Mouse (Mus musculus) ES-E14 (cell line): ENCODE data around the gene Mgat1. TPM values are rescaled to one million over a fixed set of nuclear protein-coding genes. Genes with fewer than 3 reads are reported as not detected.

Experiments used
- DNase-seq: peaks from one replicate; pipeline ENCODE4 v3.0.0-alpha.2; 2013; ENCODE audit warnings: low read depth, low spot score
- H3K27ac ChIP-seq: 2 replicates; pipeline ENCODE4 v1.5.1; 2012; ENCODE audit warnings: low read depth, mild to moderate bottlenecking, low read length, moderate library complexity, mixed read lengths; ENCODE audit not compliant: poor library complexity, insufficient read depth, severe bottlenecking
- H3K36me3 ChIP-seq: 2 replicates; pipeline ENCODE4 v1.6.1; 2012; ENCODE audit warnings: mild to moderate bottlenecking, low read length, moderate library complexity, mixed read lengths; ENCODE audit not compliant: control insufficient read depth, poor library complexity, insufficient read depth, severe bottlenecking
- H3K4me1 ChIP-seq, 2 experiments: fragments of 150-350 bp in 1 of 2; sonication (generic) in 1 of 2; 2 replicates each; pipeline ENCODE4 v1.6.1; 2012; ENCODE audit warnings: low read length in 2 of 2, mild to moderate bottlenecking in 1 of 2, mixed read lengths in 1 of 2; ENCODE audit not compliant: control insufficient read depth in 2 of 2, insufficient read depth in 2 of 2, poor library complexity in 1 of 2
- H3K4me3 ChIP-seq, 2 experiments: fragments of 150-350 bp in 1 of 2; sonication (generic) in 1 of 2; 2 replicates each; pipeline ENCODE4 v1.5.1; 2012; ENCODE audit warnings: low read length in 2 of 2, low read depth in 1 of 2, mild to moderate bottlenecking in 1 of 2, mixed read lengths in 1 of 2; ENCODE audit not compliant: insufficient read depth in 1 of 2, poor library complexity in 1 of 2, severe bottlenecking in 1 of 2
- H3K9ac ChIP-seq: 2 replicates; pipeline ENCODE4 v1.6.1; 2012; ENCODE audit warnings: low read depth, mild to moderate bottlenecking, low read length, mixed read lengths; ENCODE audit not compliant: poor library complexity, insufficient read depth, severe bottlenecking
- H3K9me3 ChIP-seq: fragments of 150-350 bp; sonication (generic); 2 replicates; pipeline ENCODE4 v1.6.1; 2012; ENCODE audit warnings: low read depth, mild to moderate bottlenecking, low read length; ENCODE audit not compliant: control insufficient read depth, insufficient read depth
- CHD2 ChIP-seq: IDR thresholded peaks from 2 replicates; pipeline ENCODE4 v1.6.1; 2014; ENCODE audit warnings: mild to moderate bottlenecking, low read depth, low read length, inconsistent platforms
- HCFC1 ChIP-seq: IDR thresholded peaks from 2 replicates; pipeline ENCODE4 v1.6.1; 2012; ENCODE audit warnings: low read length, inconsistent platforms, borderline replicate concordance; ENCODE audit not compliant: insufficient read depth
- MAFK ChIP-seq: IDR thresholded peaks from 2 replicates; pipeline ENCODE4 v1.6.1; 2014; ENCODE audit warnings: mild to moderate bottlenecking, low read depth, low read length, inconsistent platforms; ENCODE audit not compliant: insufficient read depth
- ZC3H11A ChIP-seq: IDR thresholded peaks from 2 replicates; pipeline ENCODE4 v1.6.1; 2012; ENCODE audit warnings: low read depth, mild to moderate bottlenecking, inconsistent platforms, low read length, borderline replicate concordance
- ZNF384 ChIP-seq: IDR thresholded peaks from 2 replicates; pipeline ENCODE4 v1.6.1; 2012; ENCODE audit warnings: low read depth, low read length, inconsistent platforms
- in situ Hi-C, 2 experiments: fragments of 600-800 bp; cut with MboI; formaldehyde crosslinking; loops; one replicate each; pipeline ENCODE4 v1.15.1; 2025; ENCODE audit warnings: low sequenced_read_pairs in 2 of 2, inconsistent platforms in 1 of 2; ENCODE audit not compliant: unreplicated experiment in 2 of 2
- total RNA-seq: library from RNA; depleted of rRNA; stranded (reverse); fragments of 300-350 nt; gene quantifications from 2 replicates; pipeline ENCODE4 v1.2.3, GENCODE M21; 2012

The Mgat1 gene
- total RNA-seq, 1 experiment = 43.1 TPM

GRCm38 (mm10) chr11:49246523-49246922, 2.5 kb downstream of the Mgat1 start:
- no peak overlapping the region for H3K27ac ChIP-seq
- no peak overlapping the region for H3K9ac ChIP-seq
- no peak overlapping the region for H3K4me3 ChIP-seq
- H3K36me3 ChIP-seq = no peaks in the 10 kb centered on the region
- H3K4me1 ChIP-seq = peaks cover 4 to 11% of the 10 kb centered on the region in 2 experiments
- TF ChIP-seq ZNF384 (no peak), MAFK (no peak), ZC3H11A (no peak), CHD2 (no peak), HCFC1 (no peak)
- no peak for DNase-seq
- H3K9me3 ChIP-seq = no peaks in the 10 kb centered on the region
- in situ Hi-C loops = no loop called here

- no peak for DNase-seq
- Histone ChIP-seq H3K4me3 (no peak overlapping the region), H3K36me3 (no peaks in the 10 kb centered on the region), H3K9me3 (no peaks in the 10 kb centered on the region), H3K9ac (no peak overlapping the region), H3K4me1 (peaks cover 4 to 11% of the 10 kb centered on the region in 2 experiments), H3K27ac (no peak overlapping the region)
- TF ChIP-seq ZNF384 = no peak
- no peak for TF ChIP-seq ZC3H11A
- no peak for TF ChIP-seq CHD2
- no peak for TF ChIP-seq MAFK
- no peak for TF ChIP-seq HCFC1
- in situ Hi-C loops = no loop called here
Observed at GRCm38 (mm10) chr11:49247255-49247654, 3.3 kb downstream of the Mgat1 start.

- no peak for DNase-seq
Observed at GRCm38 (mm10) chr11:49248226-49248973, 4.4 kb downstream of the Mgat1 start.

GRCm38 (mm10) chr11:49248974-49249700, 5.1 kb downstream of the Mgat1 start:
- Histone ChIP-seq H3K27ac (no peak overlapping the region), H3K9ac (no peak overlapping the region), H3K4me3 (no peak overlapping the region), H3K36me3 (no peaks in the 10 kb centered on the region; the same call in 1 of the 2 replicates), H3K9me3 (no peaks in the 10 kb centered on the region), H3K4me1 (peaks cover 4 to 11% of the 10 kb centered on the region in 2 experiments)
- in situ Hi-C loops = no loop called here
- TF ChIP-seq ZNF384 (no peak), MAFK (no peak), HCFC1 (no peak), ZC3H11A (no peak), CHD2 (no peak)
- DNase-seq = no peak

More at GRCm38 (mm10) chr11:49248226-49248973, 4.4 kb downstream of the Mgat1 start:
- Histone ChIP-seq H3K9me3 (no peaks in the 10 kb centered on the region), H3K9ac (no peak overlapping the region), H3K27ac (no peak overlapping the region), H3K4me1 (peaks cover 4 to 11% of the 10 kb centered on the region in 2 experiments), H3K36me3 (no peaks in the 10 kb centered on the region), H3K4me3 (no peak overlapping the region)
- TF ChIP-seq ZC3H11A = no peak
- in situ Hi-C loops = no loop called here
